Mouse (Mus musculus) kidney, adult 18-20 months (tissue): ENCODE data around the gene Ubr1.
"Not testable (repeated sequence)": the region's sequence is repeated elsewhere in the genome, so short reads cannot be mapped to it uniquely, and the experiment has no call there.

Experiments used
- DNase-seq: peaks from one replicate; pipeline ENCODE4 v3.0.0; 2021

The Ubr1 gene

GRCm38 (mm10) chr2:120970559-120971080 lies at the start of gene Ubr1:
Gene Ubr1, minus strand, starts transcription at chr2:120970715.
- DNase-seq: peak; percentile 85

GRCm38 (mm10) chr2:121017151-121017550 lies 46.6 kb upstream of the Ubr1 start:
- DNase-seq: no peak

DNA sequence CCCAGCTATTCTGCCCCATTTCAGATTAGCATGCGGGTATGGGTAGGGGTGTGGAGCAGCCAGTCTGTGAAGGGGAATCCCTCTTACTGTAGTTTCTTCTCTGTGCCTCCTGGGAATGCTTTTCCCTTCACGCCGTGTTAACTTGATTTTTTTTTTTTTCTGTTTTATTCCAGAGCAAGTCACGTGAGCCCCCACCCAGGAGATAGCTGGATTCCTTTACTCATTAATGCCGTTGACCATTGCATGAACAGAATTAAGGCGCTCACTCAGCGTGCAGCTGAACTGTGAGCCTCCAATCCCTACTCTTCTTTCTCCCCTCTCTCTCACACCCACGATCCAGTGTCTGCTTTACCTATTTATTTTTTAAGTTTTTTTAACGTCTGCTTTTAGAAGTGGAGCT lies 45.7 kb upstream of the Ubr1 start:
- peak; percentile 41 for DNase-seq

- no peak for DNase-seq
These were observed 45.0 kb upstream of the Ubr1 start for GRCm38 (mm10) chr2:121015507-121015906.

DNA sequence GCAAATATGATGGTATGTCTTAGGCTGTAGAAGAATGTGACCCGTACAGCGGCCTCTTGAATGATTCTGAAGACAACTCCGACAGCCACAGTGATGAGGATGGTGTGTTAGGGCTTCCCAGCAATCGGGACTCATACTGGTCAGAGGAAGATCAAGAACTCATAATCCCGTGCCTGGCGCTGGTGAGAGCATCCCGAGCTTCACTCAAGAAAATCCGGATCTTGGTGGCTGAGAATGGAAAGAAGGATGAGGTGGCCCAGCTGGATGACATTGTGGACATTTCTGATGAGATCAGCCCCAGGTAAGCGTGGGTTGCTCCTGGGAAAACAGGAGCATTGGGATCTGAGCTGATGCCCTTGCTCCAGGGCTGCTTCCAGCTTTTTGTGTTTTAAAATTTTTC lies 42.2 kb upstream of the Ubr1 start:
- DNase-seq: no peak

- DNase-seq: no peak
These were observed 38.7 kb upstream of the Ubr1 start for GRCm38 (mm10) chr2:121009071-121009677.

GRCm38 (mm10) chr2:121008664-121009007 lies 38.1 kb upstream of the Ubr1 start:
- DNase-seq: no peak

DNA sequence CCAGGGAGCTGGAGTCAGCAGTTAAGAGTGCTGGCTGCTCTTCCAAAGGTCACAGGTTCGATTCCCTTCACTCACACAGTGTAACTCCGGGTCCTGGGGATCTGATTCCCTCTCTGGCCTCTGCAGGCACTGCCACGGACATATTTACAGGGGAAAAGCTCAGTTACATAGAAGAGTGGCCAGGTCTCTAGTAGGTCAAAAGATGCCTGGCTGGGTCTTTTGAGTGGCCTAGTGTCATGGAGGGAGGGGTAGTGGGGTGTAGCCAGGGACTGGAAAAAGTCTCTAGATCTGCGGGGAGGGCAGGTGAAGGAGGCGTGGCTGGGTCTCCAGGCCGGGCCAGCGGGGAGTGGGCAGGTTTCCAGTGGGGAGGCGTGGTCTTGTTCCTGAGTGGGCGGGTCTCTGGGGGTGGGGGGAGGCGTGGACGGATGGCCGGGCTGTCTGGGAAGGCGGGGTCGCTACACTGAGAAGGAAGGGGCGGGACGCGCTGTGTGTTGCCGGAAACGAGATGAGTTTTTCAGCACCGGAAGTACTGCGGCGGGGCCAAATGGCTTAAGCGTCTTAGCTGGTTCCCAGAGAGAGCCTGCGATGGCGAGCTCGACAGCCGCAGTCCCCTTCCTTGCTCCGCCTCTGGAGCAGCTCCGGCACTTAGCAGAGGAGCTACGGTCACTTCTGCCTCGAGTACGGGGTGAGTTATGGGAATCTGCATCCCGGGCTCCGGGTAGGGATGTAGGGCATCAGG lies 37.6 kb upstream of the Ubr1 start, which contains the start of gene Ccndbp1:
Ccndbp1 (plus strand) TSS at position 479 of the 739 bp plus-strand sequence.
- peak; percentile 93 for DNase-seq

GRCm38 (mm10) chr2:121006986-121007385 lies 36.5 kb upstream of the Ubr1 start:
- no peak for DNase-seq

DNA sequence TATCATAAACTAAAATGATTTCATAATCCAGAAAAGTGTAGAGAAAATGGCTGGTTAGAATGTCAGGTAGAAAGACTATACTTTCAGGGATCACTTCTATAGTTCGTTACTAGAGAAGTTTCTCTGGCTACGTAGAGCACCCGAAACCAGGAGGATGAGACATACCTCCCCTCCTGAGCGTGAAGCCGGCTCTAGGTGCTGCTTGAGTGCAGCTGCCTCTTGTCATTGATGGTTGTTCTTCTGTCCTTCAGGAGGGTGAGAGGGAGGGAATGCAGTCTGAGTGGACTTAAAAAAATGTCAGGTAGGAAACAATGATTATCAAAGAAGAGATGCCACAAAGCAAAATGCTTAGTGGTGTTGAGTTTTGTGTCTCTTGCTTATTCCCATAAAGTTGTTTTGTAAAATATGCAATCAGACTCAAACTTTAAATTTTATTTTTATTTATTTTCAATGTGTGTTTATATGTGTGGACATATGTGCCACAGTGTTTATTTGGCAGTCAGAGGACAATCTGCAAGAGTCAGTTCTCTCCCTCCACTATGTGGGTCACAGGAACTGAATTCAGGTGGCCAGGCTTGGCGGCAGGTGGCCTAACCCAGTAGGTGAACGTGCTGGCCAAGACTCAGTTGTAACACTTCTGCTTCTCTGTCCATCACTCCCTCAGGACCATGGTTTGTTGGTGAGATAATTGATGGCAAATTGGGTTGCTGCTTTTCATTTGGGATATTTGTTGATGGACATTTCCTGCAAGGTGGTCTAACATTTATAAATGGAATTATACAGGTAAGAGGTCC lies 33.7 kb upstream of the Ubr1 start:
- no peak for DNase-seq

DNA sequence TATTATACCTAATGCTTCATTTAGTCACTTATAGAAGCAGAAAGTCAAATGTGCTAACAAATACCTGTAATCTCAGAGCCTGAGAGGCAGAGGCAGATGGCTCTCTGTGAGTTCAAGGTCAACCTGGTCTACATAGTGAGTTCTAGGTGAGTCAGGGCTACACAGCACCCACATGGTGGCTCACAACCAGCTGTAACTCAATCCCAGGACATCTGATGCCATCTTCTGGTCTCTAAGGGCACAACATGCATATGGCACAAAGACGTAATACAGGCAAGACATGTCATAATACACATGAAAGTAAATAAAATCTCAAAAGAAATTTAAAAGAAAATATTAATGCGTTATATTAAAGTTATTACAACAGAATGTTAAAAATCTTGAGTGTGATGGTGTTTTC lies 33.1 kb upstream of the Ubr1 start:
- DNase-seq: no peak

DNA sequence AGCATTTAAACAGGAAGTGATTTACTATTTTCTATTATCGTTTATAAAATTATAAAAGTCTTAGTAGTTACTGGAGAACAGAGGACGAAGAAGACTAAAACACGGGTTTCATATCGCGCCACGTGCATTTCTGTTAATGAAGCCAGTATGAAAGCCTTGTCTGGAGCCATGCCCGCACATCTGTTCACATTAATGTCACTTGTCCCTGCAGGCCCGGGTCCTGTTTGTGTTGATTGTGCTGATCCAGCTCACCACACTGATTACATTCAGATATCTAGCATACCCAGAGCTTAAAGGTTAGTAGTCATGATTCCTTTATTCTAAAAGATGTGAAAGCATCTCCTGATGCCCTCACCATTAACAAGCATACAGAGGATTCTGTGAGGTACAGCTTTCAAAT lies 28.3 kb upstream of the Ubr1 start:
- DNase-seq: no peak

DNA sequence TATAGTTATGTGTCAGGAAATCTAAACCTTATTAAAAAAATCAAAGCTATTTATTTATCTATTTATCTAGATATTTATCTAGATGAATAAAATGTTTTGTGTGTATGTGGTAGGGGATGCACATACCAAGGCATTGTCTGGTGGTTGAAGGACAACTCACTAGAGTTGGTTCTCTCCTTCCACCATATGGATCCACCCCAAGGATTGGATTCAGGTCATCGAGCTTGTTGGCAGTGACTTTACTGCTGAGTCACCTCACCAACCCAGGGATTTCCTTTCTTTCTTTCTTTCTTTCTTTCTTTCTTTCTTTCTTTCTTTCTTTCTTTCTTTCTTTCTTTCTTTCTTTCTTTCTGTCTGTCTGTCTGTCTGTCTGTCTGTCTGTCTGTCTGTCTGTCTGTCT lies 26.1 kb upstream of the Ubr1 start:
- not testable (repeated sequence) for DNase-seq

DNA sequence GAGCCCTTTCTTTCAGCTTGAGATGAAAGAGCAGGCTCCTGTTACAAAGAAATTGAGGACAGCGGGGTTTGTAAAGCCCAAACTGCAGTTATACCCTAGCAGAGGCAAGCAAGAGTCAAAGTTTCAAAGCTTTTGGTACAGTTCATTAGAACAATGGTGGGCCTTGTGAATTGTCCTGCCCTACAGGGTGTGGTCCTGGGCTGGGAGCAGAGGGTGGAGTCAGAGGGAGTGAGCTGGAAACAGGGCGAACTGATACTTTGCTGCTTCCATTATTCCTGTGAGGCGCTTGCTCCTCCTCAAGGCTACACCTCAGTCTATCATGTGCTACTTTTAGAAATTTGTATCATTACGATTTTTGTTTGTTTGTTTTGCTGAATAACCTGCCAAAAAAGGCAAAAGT lies 20.7 kb upstream of the Ubr1 start:
- DNase-seq: no peak

DNA sequence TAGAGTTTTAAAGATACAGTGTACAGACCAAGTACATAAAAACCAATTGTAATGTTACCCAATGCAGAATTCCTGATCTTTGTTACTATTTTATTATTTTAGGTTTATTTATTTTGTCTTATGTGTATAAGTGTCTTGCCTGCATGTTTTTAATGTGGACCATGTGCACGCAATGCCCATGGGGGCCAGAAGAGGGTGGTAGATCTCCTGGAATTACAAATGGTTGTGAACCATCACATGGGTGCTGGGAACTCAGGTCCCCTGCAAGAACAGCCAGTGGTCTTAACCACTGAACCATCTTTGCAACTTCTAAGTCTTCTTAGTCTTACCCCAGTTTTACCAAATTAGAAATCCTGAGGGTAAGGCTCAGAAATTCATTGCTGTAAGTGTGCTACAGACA lies 14.7 kb upstream of the Ubr1 start:
- DNase-seq: no peak

DNA sequence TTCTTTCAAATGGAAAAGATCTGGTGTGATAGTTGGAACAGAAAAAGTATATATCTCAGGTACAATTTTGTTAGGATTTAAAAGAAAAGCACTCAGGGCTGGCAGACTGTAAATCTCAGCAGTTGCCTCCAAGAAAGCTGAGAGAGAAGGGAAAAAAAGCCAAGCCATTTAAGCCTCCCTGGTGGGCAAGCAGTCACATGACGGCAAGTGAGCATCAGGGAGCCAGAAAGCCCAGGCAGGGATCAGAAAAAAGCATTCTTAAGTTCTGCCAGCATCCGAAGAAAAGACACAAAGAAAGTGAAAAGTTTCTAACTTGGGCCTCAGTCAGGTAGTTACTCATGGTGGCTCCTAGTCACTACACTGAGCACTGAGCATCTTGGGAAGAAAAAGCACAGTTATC lies 13.1 kb upstream of the Ubr1 start:
- DNase-seq: no peak

GRCm38 (mm10) chr2:120980861-120981260 lies 10.3 kb upstream of the Ubr1 start:
- no peak for DNase-seq

DNA sequence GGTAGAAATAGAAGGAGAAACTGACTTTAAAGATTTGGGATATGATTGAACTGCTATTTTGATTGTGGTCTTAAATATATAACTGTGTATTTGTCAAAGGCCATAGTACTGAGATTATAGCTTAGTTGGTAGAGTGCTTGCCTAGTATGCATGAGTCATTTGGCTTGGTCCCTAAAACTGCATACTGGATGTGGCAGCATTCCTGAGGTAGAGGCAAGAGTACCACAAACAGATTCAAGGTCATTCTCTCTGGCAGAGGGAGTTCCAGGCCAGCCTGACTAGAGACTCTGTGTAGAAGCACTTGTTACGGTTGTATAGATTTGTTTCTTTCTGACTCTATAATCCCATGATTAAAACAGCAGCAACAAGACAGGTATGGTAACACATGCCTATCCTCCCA lies 9.3 kb upstream of the Ubr1 start:
- DNase-seq: no peak

GRCm38 (mm10) chr2:120978693-120979037 lies 8.2 kb upstream of the Ubr1 start:
- DNase-seq: no peak

GRCm38 (mm10) chr2:120977926-120978692 lies 7.6 kb upstream of the Ubr1 start:
- DNase-seq: no peak

GRCm38 (mm10) chr2:120976990-120977925 lies 6.7 kb upstream of the Ubr1 start, which contains the start of gene Tmem62:
Gene Tmem62, plus strand, starts transcription at chr2:120977017.
- peak; percentile 86 for DNase-seq

DNA sequence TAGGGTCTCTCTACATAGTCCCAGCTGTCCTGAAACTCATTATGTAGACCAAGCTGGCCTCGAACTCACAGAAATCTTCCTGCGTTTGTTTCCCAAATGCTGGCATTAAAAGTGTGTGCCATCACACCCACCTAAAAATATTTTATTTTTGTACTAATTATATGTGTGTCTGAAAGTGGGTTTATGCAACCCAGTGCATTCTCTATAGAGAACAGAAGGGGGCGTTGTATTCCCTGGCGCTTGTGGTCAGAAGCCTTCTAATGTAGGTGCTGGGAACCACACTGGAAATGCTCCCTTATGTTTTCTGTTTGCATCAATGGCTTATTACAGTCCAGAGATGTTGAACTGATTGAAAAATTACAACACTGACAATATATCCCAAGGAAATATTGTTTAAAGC lies 5.8 kb upstream of the Ubr1 start:
- no peak for DNase-seq
